Mouse (Mus musculus): ENCODE results near the gene Gpr15.

DNA sequence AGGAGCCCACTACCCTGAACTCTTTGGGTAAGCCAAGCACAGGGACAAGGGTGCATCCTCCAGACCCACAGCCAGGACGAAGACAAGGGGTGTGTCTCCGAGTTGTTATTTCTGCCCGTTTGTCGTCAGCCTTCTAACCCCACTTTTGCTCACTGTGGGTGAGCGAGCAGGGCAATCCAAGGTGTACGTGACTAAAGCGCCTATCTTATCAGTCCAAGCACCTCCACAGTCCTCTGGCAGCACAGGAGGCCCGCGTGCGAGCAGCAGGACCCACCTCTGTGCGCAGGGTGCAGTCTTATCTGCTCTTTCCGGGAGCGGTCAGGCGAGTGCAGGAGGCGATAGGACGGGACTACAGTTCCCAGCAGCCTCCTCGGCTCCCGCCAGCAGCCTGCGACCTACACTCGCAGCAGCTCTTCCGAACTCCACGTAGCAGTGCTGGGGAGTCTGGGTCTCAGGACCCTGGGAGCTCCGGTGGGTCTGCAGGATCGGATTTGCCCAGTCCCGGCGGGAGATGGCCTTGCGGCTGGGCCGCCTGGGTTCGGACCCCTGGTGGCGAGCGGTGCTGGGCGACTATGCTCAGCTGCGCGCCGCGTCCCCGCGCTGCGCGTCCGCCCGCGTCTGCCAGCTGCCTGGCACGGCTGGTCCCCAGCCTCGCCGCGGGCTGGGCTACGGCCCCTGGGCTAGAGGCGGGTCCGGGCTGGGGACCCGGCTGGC is 48.8 kb downstream of the Gpr15 start, which contains the start of gene Cpox:
- peak; percentile 44; the same call in 1 of the 2 replicates for TF ChIP-seq CTCF (IDR thresholded peaks at IDR 0.05; ENCODE audit: insufficient read depth, low read depth, low read length)
- TF ChIP-seq POLR2A (IDR thresholded peaks at IDR 0.05; ENCODE audit: insufficient read depth, low read depth, low read length) = no peak; the same call in 1 of the 2 replicates

Data from olfactory bulb, adult 2 months (tissue).